Mouse (Mus musculus) kidney, adult 8-10 months (tissue): Measurements from ENCODE around the gene Trpm3.

Source experiments
- DNase-seq, 2 experiments: peaks; one replicate each; pipeline ENCODE4 v3.0.0; 2022

Trpm3 gene

DNA sequence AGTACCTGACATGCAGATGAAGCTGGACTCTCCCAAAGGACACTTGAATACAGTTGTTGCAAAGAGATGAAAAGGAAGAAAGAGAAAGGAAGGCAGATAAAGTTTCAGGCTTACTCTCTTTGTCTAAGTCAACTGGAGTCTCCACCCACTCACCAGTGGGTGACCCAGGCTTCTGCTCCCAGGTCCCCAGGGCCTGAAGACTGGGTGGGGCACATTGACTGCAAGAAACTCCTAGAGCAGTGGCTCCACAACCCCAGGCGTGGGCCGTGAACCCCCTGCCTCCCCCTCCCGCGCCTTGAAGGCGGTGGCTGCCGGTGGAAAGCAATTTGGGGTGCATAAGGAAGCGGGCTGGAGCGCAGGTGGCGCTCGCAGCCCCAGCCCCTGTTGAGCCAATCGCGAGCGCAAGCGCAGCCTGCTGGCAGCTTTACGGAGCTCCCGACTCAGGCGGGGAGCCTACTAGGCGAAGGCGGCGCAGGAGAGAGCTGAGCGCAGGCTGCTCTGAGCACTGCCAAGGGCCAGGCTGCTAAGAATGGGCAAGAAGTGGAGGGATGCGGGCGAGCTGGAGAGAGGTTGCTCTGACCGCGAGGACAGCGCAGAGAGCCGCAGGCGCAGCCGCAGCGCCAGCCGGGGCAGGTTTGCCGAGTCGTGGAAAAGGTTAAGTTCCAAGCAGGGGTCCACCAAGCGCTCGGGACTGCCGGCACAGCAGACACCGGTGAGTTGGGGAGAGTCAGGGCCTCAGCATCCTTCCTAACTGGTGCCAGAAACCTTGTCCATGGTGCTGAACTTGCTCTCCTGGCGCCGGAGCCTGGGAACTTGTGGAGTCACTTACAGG, at the start of gene Trpm3:
Gene Trpm3 (plus strand): TSS at position 457 of the 832 bp plus-strand sequence.
- peak; percentile 4 to 23 for DNase-seq

DNA sequence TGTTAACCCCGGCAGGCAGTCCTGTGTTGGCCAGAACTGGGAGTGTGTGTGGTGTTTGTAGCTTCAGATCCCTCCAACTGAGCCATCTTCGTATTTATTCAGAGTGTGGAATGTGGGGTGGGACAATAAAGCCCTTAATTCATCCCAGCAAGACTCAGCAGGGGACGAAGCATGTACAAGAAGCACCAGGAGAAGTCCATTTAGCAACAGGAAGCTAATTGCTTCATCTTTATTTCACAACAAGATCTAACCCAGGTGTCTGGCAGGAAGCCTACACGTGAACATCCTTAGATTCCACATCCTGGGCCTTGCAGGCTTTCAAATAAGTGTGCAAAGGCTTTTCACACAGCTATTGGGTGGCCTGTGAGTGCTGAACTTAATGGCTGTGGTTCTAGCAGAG, 38.3 kb upstream of the Trpm3 start:
- DNase-seq, result no peak

DNA sequence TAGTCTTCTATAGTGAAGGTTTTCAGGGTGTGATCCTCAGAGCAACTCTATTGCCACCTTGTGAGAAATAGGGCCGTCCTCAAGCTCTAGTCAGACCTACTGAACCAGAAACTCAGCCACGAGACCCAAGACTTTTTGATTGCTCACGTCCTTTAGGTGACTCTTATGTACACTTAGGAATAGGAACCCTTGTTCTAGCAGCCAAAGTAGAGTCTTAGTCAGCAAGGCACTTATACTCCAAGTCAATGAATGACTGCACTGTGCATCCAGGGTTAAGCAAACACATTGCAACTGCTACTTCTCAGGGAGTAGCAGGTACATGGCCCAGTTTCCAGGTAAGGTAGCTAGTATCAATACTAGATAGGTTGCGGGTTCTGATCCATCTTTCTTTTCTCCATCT, 35.0 kb upstream of the Trpm3 start:
- DNase-seq, result no peak

DNA sequence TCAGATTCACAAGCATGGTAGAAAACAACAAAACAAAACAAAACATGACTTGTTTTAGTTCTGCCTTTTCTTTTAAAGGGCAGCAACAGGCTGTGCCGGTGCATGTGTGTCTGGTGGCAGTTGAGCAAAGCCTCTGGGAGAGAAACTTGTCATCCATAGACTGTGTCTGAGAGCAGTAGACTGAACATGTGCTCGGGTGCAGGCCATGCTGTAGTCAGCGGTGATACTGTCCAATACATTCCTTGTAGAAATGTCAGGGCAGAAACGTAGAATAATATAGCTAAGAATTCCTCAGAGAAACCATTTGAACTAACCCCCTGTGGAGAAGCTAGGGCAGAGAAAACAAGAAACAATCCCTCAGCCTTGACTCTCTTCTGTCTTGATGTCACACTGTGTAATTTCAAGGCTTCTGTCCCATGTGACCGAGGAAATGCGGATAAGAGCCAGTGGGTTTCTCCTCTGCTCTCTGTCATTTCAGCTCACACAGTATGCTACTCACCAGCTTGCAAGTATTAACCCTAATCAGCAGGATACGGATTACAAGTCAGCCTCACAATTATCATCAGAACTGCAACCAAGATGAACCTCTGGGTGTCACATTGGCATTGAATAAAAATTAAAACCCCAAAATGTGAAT, 33.9 kb upstream of the Trpm3 start:
- DNase-seq, result no peak

DNA sequence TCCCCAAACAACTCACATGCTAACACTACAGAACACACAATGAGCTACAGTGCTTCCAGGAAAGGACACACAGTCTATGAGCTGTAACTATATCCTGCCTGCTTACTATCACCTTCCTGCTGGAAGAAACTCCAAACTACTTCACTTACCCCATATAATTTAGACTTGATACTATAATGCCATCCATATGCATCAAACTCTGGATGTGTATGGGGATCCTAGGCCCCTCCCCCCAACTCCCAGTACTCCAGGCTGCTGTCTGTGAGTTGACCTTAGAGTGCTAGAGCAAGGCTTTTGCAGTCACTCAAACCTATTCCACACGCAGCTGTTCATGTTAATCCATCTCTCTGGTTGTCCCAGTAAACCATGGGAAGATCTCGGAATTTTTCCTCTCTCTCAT, 33.2 kb upstream of the Trpm3 start:
- DNase-seq, result no peak

DNA sequence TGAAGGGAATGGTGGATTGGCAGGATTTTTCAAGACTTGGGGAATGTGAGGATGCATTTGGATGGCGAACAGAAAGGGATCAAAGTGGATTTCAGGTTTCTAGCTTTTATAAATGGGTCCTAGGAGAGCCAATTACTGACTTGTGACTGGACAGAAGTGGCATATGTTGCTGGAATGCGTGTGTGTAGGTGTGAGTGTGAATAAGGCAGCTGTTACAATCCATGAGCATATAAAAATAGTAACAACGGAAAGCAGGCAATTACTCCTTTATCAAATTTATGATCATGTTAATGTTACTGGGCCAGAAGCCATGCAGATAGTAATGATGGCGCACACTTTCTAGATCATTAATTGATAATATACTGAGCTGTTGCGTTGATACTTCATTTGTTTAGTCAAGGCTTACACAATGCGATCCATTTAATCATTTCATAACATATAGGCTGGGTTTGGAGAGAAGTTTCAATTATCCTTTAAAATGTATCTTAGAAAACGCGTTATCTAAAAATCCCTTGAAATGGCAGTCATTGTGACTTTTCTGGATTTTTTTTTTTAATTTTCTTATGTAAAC, 29.9 kb upstream of the Trpm3 start:
- no peak for DNase-seq

DNA sequence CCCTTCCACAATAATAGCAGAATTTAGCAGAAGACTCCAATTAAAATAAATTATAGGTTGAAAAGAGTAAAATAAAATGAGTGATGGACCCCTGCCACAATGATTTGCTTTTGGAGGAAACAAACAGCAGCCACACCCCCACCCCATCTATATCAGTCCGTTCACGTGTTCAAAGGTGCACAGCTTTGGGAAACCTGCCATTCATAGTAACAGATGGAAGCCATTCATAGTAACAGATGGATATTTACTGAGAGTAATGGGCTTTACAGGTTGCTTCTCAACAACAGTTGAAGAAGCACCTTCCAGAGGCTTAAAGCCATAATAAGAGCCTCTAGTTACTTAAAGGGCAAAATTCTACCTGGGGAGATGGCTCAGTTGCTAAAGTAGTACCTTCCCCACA, 17.9 kb upstream of the Trpm3 start:
- DNase-seq, result no peak

DNA sequence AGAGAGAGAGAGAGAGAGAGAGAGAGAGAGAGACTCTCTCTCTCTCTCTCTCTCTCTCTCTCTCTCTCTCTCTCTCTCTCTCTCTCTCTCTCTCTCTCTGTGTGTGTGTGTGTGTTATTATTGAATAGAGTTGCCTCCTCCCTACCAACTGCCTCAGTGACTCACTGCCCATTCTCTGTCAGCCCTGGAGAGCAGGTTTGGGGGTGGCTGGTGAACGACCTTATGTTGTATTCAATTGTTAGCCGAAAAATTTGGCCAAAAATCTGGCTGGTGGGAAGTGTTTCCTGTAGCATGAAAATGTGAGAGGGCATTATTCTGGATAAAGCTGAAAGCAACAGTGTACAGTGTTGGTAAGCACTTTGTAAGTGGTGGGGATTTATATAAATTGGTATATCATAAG, 17.2 kb upstream of the Trpm3 start:
- no peak for DNase-seq

DNA sequence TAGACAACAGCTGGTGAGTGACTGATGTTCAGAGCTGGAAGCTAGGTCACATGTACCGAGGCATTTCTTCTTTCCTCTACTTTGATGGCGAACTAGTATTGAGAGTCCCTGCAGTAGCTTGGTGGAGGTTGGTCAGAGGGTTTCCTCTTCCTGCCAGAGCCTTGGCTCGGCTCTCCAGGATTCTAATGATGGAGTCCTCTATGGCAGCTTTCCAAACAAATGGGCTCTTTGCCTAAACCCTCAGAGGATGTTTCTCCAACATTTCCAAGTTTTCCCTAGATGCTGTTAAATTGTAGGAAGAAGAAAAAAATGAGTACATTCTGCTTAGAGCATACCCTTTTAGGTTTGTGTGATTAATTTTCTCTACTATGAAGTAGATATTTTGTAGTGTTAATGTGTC, 6.2 kb upstream of the Trpm3 start:
- no peak for DNase-seq

DNA sequence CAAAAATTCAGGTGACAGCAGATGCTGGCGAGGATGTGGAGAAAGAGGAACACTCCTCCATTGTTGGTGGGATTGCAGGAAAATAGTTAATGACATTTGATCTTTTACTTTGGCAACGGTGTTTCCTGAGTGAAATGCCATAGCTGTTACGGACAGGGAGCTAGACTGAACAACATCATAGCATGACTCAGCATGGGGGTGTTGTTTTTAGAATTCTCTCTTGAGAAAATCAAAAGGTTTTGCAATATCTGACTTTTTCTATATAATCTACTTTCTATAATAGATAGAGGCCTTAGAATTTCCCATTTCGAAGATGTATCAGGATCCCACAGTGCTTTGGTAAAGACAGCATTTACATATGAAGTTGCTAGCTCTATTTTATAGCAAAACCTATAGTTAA, 39.7 kb downstream of the Trpm3 start:
- no peak for DNase-seq

DNA sequence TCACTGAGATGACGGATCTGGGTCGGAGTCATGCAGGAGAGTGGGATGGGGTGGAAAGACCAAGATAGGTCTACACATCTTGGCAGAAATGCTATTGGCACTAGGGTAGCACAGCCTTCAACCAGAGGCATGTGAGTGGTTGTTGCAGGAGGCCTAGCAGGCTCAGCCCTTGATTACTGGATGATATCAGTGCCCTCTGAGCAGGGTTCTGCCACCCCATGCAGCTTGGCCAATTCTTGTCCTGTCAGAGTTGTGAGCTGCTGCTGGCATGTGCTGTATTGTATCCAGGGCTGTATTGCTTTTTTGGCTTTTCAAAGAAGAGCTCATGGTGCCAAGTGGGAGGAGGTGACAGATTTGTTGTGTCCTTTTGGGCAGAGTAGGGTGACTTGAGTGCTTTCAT, 40.2 kb downstream of the Trpm3 start:
- DNase-seq, result no peak

DNA sequence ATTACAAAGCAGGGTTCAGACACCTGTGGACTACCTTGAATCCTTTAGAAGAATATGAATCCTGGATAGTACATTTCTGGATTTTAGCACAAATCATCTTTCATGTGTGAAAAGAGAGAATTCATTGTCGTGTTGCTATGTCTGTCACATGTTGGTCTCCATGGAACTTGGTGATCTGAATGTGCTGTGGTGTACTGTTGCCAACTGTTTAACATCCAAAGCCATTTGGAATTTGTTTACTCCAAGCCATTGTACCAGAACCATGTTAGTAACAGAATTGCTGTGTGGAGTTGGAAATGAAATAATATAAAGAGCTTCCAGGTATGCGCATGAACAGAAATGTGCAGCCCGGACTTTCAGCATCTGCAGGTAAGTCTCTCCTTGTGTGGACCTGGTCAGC, 41.3 kb downstream of the Trpm3 start:
- DNase-seq, result no peak

DNA sequence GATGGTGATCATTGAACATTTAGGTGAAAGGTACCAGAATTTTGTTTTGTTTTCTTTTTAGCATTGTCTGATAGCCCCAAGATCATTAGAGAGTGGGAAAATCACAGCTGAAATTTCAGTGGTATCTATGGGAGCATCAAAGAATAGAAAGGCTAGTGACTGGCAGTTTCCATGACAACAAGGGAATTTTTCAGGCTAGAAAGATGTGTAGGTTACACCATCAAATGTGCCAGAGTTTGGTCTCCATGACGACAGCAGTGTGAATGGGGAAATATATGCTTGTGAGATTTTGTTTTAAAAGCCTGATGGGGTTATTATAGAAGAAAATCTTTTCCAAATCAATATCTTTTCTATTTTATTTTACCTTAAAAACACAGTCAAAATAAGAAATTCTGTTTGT, 50.9 kb downstream of the Trpm3 start:
- no peak for DNase-seq

DNA sequence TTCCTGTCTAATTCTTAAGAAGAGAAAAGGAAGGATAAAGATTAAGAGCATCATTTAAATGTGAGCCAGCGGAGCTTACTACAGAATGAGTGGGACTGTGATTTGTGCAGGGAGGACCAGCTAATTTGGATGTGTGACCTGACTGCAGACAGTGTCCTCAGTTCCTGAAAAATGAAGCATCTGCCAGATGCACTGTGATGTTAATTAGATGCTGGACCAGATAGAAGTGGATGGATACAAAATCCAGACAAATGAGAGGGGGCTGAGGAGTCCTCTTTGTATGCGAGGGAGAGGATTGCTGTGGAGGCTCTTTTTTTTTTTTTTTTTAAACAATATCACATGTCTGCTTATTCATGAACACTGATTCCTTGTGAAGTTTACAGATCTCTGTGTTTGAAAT, 83.7 kb downstream of the Trpm3 start:
- DNase-seq, result no peak

DNA sequence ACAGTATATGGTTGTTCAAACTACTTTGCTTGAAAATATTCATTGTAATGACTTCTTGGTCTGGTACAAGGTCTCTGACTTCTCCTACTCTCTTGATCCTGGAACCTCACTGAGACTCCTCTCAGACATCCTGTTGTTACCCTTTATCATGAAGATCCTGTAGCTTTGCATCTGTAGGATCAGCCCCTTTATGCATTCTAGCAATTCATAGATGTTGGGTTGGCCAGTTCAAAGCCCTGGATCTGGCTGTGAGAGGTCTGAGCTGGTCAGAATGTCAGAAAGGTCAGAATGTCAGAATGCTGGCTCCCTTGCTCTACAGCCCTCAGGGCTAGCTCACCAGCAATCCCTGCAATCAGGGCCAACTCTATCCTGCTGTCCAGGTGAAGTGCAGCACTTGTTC, 95.3 kb downstream of the Trpm3 start:
- no peak for DNase-seq

DNA sequence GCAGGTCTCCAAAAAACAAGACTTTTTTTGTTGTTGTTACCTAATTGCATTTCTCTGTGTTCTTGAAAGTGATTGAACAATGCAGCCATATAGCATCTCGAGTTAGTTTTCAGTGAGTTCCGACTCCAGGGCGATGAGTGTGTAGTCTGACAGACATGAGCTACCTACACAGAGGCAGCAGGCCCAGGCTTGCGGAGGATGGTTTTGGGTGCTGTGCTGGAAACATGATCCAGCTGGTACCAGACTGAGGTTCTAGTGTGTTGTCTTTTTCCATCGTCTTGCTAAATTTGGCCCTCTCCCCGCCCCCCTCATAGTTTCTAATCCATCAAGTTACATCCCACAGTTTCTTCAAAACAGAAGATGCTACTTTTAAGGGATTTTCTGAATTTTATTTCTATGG, 110.2 kb downstream of the Trpm3 start:
- no peak for DNase-seq

DNA sequence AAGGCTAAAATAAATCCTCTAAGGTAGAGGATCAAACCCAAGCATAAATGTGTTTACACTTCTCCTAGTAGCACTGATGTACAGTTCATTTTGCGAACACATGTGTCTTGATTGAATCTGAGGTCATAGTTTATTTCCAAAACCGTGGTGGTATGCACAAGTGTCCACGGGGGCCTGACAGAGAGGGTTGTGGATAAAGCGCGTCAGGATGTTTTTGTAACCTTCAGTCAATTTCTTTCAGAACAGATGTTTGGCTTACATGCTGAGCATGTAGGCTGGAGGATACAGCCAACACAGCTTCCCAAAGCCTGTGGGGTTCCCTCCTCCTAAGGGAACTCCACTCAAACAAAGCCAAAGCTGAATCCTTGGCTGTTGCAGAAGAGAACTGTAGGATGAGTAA, 134.1 kb downstream of the Trpm3 start:
- no peak for DNase-seq

DNA sequence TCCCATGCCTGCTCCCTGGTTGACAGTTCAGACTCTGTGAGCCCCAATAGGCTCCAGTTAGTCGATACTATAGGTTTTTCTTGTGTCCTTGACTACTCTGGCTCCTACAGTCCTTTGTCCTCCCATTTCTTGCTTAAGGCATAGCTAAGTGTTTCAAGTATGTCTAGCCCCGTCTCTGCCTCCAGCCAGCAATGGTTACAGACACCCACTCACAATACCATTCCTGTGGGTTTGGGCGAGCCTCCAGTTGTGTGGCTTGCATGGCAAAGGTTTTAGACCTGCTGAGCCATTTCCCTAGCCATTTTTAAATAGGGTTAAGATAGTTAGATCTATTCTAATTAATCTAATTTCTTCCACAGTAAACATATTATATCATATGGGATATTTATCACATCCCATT, 145.8 kb downstream of the Trpm3 start:
- no peak for DNase-seq

DNA sequence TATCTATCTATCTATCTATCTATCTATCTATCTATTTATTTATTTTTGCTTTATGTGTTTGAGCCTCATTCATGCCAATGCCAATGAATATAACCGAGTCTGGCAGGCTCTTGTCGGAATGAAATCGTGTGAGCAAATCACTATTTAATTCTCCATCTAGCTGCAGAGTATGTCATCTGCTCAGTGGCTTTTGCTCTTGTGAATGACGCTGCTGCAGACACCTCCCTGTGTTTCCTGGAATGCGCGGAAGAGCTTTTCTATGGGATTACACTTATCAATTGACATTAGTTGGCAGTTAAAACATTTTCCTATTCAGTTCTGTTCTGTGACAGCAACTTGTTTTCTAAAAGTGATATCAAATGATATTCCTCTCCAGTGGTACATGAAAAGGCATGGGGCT, 153.8 kb downstream of the Trpm3 start:
- no peak for DNase-seq

DNA sequence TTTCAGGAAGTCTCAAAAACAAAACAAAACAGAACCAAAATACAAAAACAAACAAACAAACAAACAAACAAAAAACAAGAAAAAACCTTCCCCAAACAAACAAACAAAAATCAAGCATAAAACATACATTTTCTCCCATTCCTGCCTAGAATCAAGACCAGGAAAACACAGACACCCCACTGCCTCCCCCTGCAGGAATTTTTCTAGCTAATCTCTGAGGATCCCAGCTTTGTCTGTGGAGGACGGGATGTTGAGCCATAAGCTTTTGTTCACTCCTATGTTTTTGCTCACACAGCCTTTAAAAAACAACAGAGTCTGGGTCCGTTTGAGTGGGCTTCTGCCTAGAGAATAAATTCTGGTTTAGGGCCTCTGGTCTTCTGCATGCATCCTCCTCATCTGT, 162.1 kb downstream of the Trpm3 start:
- DNase-seq, result no peak

DNA sequence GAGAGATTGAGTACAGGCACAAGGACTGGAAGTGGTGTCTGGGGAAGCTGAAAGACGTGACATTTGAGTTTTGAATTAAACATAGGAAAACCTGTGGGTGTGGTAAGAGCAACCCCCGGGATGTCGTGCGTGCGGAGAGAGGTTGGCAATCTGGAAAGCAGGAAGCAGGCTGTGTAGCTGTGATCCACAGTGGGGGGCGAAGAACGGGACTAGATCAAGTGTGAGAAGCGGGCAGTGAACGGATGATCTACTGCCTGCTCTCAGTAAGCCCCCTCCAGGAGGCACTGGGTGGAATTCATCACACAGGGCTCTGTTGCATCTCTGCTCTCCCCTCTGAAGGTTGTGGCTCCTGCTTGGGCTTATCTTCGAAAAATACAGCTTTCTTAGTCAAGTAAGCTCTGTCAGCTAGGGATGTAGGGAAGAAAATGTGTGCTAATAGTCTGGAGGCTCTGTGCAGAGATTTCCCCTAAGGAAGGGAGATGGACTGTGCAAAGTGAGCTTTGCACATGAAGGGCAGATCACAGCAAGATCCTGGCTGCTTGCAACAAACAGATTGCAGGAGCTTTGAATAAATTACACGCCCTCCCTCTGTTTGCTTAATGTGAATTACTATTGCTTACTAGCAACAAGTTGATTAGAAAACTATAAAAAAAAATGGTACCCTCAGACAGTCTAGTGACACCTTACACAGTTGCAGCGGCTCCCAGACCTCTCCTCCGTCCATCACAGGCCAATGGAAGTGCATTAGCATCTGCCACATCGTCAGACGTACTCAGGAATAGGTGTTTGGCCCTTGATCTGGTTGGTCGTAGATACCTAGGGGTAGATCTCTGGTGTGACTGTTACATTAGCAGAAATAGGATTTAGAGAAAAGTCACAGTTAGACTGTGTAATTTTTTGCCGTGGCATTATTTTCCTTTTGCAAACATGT, 164.4 kb downstream of the Trpm3 start:
- DNase-seq, result no peak

DNA sequence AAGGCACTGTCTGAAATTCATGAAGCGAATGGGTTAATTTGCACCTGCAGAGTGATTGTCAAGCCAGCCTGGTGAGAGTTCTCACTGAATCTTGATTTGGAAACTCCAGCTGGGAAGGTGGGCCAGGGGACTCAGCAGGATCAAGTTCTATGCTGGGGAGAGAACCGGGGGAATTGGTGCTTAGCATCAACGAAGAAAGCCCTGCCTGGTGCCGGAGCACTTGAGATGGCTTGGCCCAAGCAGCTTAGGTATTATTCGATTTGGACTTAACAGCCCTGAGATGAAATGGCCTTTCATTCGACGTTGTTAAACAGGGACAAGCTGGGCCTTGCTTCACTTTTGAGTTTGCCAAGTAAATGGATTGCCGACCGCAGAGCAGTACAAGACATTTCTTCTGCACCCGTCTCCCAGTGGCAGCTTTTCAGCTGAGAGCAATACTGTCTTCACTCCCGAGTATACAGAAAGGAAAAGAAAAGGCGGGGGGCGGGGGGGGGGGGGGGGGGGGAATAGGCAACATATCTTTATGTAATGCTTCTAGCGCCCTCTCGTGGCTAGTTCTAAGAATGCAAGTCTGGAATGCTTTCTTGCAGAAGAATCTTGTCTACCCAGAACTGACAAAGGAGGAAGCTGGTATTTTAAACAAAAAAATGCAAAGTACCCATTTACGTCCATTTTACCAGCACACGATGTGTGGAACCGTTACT, 165.3 kb downstream of the Trpm3 start:
- DNase-seq, result peak; percentile 41 to 83

DNA sequence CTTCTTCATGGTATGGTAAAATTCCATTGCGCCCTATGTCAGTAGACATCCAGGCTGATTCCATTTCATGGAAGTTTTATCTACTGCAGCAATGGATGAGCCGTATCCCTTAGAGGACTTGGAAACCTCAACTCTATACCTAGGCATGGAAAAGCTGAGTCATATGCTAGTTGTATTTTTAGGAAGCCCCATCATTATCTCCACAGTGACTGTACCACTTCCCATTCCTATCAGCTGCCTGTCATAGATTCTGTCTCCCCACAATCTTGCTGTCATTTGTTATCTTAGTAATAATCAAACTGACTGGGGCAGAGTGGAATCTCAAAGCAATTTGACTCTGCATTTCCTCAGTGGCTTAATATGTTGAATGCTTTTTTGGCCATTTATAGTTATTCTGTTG, 169.2 kb downstream of the Trpm3 start:
- DNase-seq, result no peak
